Mouse (Mus musculus) liver, embryonic 12.5 days (tissue): ENCODE measurements around the gene Gm47841. TPM values are rescaled to one million over a fixed set of nuclear protein-coding genes. Genes with fewer than 3 reads are reported as not detected.

Experiments
- ATAC-seq: fragments of 200-750 bp; cut with Nextera tagmentation; 2 replicates; pipeline ENCODE4 v1.8.0; 2017; ENCODE audit warnings: moderate number of reproducible peaks, mild to moderate bottlenecking, moderate library complexity
- H3K27ac ChIP-seq: fragments of 300-500 bp; sonication (generic); 2 replicates; pipeline ENCODE4 v1.5.1; 2016; ENCODE audit warnings: mild to moderate bottlenecking
- H3K27me3 ChIP-seq: fragments of 300-500 bp; sonication (generic); replicated peaks from 2 replicates; pipeline ENCODE4 v1.6.1; 2016; ENCODE audit warnings: mild to moderate bottlenecking, moderate library complexity
- H3K36me3 ChIP-seq: fragments of 300-500 bp; sonication (generic); 2 replicates; pipeline ENCODE4 v1.6.1; 2016; ENCODE audit warnings: mild to moderate bottlenecking, moderate library complexity
- H3K4me1 ChIP-seq: fragments of 300-500 bp; sonication (generic); 2 replicates; pipeline ENCODE4 v1.6.1; 2016
- H3K4me2 ChIP-seq: fragments of 300-500 bp; sonication (generic); 2 replicates; pipeline ENCODE4 v1.6.1; 2016; ENCODE audit warnings: mild to moderate bottlenecking, moderate library complexity
- H3K4me3 ChIP-seq: fragments of 300-500 bp; sonication (generic); 2 replicates; pipeline ENCODE4 v1.5.1; 2016; ENCODE audit warnings: mild to moderate bottlenecking, moderate library complexity
- H3K9ac ChIP-seq: fragments of 300-500 bp; sonication (generic); 2 replicates; pipeline ENCODE4 v1.6.1; 2016; ENCODE audit warnings: mild to moderate bottlenecking, moderate library complexity
- H3K9me3 ChIP-seq: fragments of 300-500 bp; sonication (generic); replicated peaks from 2 replicates; pipeline ENCODE4 v1.6.1; 2016; ENCODE audit warnings: mild to moderate bottlenecking, moderate library complexity
- WGBS: fragments of 180-500 bp; shearing (Covaris S2); methylation state at CpG from one replicate; pipeline ENCODE4 v1.1.7; 2016; ENCODE audit not compliant: insufficient replicate concordance; 5-methylcytosine and 5-hydroxymethylcytosine counted together
- polyA plus RNA-seq: library from polyadenylated mRNA; unstranded; fragments of >200 nt; fragmentation: Nextera tagmentation; extraction: Ambion mirVana; gene quantifications from 2 replicates; pipeline ENCODE4 v1.2.1, GENCODE M21; 2016

Gene Gm47841
- polyA plus RNA-seq, 1 experiment from 2014 or later: not detected

DNA sequence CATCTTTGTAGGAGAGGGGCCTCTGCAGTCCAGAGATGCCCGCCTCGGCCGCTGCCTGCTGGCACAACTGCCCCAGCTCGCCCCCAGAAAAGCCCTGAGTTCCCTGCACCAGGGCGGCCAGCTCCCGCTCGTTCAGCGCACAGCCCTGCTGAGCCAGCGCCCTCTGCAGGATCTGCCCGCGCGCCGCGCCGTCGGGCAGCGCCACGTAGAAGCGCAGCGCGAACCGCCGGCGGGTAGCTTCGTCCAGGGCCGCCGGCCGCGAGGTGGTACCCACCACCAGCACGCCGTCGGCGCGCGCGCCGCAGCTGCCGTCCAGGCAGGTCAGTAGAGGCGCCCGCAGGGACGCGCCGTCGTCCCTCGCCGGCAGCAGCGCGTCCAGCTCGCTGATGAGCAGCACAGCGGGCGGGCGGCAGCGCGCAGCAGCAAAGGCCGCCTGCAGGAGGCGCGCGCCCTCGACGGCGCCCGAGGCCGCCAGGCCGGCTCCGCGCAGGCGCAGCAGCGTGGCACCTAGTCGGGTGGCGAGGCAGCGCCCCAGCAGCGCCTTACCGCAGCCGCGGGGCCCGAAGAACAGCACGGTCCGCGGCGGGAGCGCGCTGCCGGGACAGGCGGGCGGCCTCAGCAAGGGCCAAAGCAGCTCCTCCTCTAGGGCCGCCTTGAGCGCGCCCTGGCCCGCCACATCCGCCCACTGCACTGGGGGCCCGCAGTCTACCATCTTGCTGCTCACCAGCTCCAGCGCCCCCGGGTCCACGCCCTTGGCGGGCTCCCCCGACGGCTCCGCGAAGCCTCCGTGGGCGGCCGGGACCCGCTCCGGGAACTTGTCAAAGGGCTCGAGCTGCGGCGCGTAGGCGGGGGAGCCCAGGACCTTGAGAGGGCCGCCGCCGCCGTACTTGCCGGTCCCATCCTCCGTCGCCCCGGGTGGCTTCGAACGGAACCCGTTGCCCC, 5.6 kb upstream of the Gm47841 start:
- peak overlapping the region; percentile 56 for H3K4me2 ChIP-seq
- H3K4me1 ChIP-seq: peaks cover 12% of the 10 kb centered on the region
- 16% methylated on average over 115 of the region's 120 CpGs for WGBS
- H3K27ac ChIP-seq: no peak overlapping the region
- H3K9ac ChIP-seq: no peak overlapping the region
- peaks cover 95% of the 10 kb centered on the region for H3K27me3 ChIP-seq
- H3K4me3 ChIP-seq: peak overlapping the region; percentile 36
- no peak for ATAC-seq
- no peaks in the 10 kb centered on the region for H3K9me3 ChIP-seq
- peaks cover 5% of the 10 kb centered on the region; the same call in 1 of the 2 replicates for H3K36me3 ChIP-seq

DNA sequence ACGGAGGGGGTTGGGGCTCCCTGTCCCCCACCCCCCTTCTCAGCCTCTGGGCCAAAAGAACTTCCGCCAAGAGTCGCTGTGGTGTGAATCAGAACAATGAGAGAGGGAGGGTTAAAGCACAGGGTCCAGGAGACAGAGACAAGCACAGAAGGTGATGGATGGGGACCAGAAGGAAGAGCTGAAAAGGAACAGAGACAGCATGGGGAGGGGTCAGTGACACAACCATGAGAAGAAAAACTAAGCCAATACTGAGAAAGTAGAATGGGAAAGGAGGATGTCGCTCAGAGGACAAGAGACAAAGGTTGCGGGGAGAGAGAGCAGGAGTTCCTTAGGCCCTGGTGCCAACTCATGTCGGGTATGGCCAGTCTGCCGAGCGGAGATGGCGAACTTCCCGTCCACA, 4.7 kb upstream of the Gm47841 start:
- H3K27ac ChIP-seq: no peak overlapping the region
- H3K4me3 ChIP-seq: no peak overlapping the region
- ATAC-seq: no peak
- H3K4me2 ChIP-seq: no peak overlapping the region
- peaks cover 5% of the 10 kb centered on the region; the same call in 1 of the 2 replicates for H3K36me3 ChIP-seq
- H3K27me3 ChIP-seq: peaks cover 100% of the 10 kb centered on the region
- 48% methylated on average over 10 of the region's 10 CpGs for WGBS
- no peaks in the 10 kb centered on the region for H3K9me3 ChIP-seq
- peaks cover 15% of the 10 kb centered on the region for H3K4me1 ChIP-seq
- no peak overlapping the region for H3K9ac ChIP-seq

DNA sequence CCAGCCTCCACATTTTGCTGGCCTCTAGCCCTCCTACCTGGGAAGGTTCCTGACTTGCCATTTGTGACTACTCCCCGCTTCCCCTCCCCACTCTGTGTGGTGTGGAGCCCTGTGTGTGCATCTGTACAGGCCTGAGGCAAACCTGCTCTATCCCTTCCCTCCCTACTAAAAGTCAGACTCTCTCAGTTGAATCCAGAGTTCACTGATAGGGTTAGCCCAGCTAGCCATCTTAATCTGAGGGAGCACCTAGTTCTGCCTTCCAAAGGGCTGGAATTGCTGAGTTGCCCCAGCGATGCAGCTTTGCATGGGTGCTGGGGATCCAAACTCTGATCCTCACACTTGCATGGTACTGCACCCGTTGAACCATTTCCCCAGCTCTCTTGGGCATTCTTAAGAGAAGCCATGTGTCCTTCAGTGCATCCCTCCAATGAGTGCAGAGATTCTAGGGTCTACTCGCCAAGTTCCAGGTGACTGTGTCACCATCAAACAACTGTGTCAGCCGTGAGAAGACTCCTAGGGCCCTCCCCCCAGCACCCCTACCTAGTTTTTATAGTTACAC, 1.2 kb upstream of the Gm47841 start:
- H3K4me2 ChIP-seq: no peak overlapping the region
- 38% methylated on average over 5 of the region's 5 CpGs for WGBS
- peaks cover 5% of the 10 kb centered on the region; the same call in 1 of the 2 replicates for H3K36me3 ChIP-seq
- no peak for ATAC-seq
- H3K27me3 ChIP-seq: peaks cover 99% of the 10 kb centered on the region
- no peak overlapping the region for H3K27ac ChIP-seq
- H3K4me1 ChIP-seq: peaks cover 18% of the 10 kb centered on the region
- H3K9ac ChIP-seq: no peak overlapping the region
- no peaks in the 10 kb centered on the region for H3K9me3 ChIP-seq
- H3K4me3 ChIP-seq: no peak overlapping the region

DNA sequence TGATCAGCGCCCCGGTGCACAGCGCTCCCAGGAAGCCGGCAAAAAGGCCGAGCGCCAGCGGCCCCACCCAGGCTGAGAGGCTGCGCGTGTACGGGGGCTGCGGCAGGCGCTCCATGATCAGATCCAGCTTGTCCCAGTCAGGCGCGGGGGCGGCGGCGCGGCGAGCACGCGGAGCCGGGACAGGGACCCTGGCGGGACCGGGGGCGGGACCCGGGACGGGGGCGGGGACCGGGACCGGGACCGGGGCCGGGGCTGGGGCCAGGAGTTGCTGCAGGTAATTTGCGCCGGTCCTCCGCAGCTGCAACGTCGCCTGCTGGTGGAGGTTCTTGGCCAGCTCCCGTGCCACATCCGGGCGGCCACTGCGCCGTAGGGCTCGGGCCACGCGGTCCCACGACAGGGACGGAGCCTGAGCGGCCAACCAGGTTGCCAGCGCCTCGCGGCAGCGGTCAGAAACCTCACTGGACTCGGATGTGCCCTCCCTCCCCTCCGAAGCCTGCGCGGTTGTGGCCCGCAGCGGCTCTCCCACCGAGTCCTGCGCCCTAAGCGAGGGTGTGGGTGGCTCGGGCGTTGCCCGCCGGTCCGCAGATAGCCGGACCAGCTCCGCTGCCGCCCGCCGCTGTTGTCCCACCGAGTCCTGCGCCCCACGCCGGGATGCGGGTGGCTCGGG, 537 bp downstream of the Gm47841 start:
- Histone ChIP-seq H3K4me1 (peaks cover 11% of the 10 kb centered on the region; the same call in 1 of the 2 replicates), H3K4me2 (peak overlapping the region; percentile 65), H3K9me3 (no peaks in the 10 kb centered on the region), H3K27me3 (peaks cover 94% of the 10 kb centered on the region), H3K4me3 (peak overlapping the region; percentile 40), H3K36me3 (no peaks in the 10 kb centered on the region), H3K9ac (0 out of 2 replicates have a peak overlapping the region, but pooled peaks have one; percentile 2), H3K27ac (no peak overlapping the region)
- WGBS: 1% methylated on average over 68 of the region's 77 CpGs
- ATAC-seq: no peak

DNA sequence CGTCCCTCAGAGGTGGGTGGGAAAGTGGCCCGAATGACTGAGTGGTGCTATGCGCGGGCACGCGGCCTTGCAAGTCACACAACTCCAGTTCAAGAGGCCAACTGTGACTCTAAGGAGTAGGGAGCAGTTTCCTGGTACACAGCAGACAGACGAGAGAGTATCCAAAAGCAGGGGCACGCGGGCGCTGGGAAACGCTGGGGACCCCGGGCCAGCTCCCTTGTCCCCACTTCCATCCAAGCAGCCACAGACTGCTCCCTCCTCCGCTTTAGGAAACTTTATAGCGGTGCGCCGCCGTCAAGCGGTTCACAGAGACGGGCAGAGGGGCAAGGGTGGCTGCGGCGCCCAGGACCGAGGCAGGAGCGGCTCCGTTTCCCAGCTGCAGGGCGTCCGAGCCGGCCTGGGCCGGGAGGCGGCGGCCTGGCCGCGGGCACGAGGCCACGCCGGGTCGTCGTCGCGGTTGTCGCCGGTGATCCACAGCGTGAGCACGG, 1.1 kb downstream of the Gm47841 start:
- H3K4me1 ChIP-seq: peaks cover 11% of the 10 kb centered on the region; the same call in 1 of the 2 replicates
- H3K4me3 ChIP-seq: peak overlapping the region; percentile 40
- no peak overlapping the region for H3K9ac ChIP-seq
- no peak for ATAC-seq
- peak overlapping the region; percentile 65 for H3K4me2 ChIP-seq
- 3% methylated on average over 43 of the region's 43 CpGs for WGBS
- H3K9me3 ChIP-seq: no peaks in the 10 kb centered on the region
- H3K36me3 ChIP-seq: no peaks in the 10 kb centered on the region
- peaks cover 93% of the 10 kb centered on the region for H3K27me3 ChIP-seq
- H3K27ac ChIP-seq: no peak overlapping the region

DNA sequence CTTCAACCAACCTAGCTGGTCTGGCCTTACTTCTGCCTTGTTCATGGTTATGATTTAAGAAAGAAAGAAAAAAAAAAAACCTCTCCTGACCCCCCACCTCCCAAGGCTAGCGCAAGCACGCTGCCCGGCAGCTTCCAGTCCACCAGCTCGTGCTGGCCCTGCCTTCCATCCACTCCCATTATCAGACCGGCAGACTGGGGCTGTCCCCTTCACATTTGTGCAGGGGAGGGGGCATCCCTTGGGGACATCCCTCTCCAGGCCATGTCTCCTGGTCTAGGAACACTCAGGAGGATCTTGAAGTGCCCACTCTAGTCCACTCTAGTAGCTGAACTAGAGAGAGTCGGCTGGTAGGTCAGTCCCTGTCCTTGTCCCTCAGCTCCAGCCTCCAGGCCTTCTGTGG, 2.7 kb downstream of the Gm47841 start:
- WGBS: 45% methylated on average over 6 of the region's 6 CpGs

DNA sequence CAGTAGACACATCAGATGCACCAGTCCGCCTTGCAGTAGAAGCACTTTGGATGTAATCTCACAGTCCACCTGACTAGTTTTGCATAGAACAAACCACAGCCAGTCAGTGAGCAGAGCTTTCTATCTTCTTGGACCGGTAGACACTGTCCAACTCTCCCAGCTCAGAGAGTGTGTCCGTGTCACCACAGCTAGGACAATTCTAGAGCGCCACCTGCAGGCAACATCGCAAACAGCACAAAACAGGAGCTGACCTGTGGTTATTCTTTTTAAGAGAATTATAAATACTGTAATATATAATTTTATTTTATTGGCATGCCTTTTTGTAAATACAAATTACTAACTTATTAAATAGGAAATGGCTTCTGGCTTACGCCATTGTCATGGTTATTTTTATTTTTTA, 4.6 kb downstream of the Gm47841 start:
- no peak overlapping the region for H3K4me3 ChIP-seq
- 17% methylated on average over 6 of the region's 6 CpGs for WGBS
- H3K9ac ChIP-seq: no peak overlapping the region
- no peak overlapping the region for H3K27ac ChIP-seq
- H3K4me2 ChIP-seq: no peak overlapping the region
- H3K36me3 ChIP-seq: no peaks in the 10 kb centered on the region
- ATAC-seq: no peak
- H3K9me3 ChIP-seq: no peaks in the 10 kb centered on the region
- H3K27me3 ChIP-seq: peaks cover 90% of the 10 kb centered on the region
- peaks cover 11% of the 10 kb centered on the region; the same call in 1 of the 2 replicates for H3K4me1 ChIP-seq

More for the DNA sequence above, 2.7 kb downstream of the Gm47841 start:
- no peak for ATAC-seq
- peaks cover 11% of the 10 kb centered on the region; the same call in 1 of the 2 replicates for H3K4me1 ChIP-seq
- H3K4me2 ChIP-seq: no peak overlapping the region
- no peaks in the 10 kb centered on the region for H3K36me3 ChIP-seq
- no peak overlapping the region for H3K4me3 ChIP-seq
- no peak overlapping the region for H3K27ac ChIP-seq
- peaks cover 93% of the 10 kb centered on the region for H3K27me3 ChIP-seq
- H3K9ac ChIP-seq: no peak overlapping the region
- no peaks in the 10 kb centered on the region for H3K9me3 ChIP-seq

DNA sequence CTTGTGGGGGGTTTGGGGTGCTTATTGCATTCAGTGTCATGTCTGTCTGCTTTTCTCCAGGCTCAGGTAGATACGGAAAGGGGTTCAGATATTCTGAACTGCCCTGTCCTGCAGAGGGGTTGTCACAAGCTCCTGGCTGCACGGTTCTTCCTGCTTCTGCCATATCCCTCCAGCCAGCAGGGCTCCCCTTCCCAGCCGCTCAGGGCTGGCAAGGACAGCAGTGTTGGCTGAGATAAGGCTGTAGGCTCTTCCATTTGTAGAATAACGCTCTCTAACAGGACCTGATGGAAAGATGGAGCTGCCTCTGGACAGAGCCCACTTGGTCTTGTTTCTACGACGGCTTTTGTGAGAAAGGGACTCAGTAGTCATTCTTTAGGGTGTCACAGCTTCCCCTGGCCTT, 5.2 kb downstream of the Gm47841 start:
- no peak for ATAC-seq
- WGBS: 36% methylated on average over 6 of the region's 6 CpGs
- no peaks in the 10 kb centered on the region for H3K9me3 ChIP-seq
- peaks cover 89% of the 10 kb centered on the region for H3K27me3 ChIP-seq
- H3K4me3 ChIP-seq: no peak overlapping the region
- no peak overlapping the region for H3K27ac ChIP-seq
- H3K4me1 ChIP-seq: peaks cover 9% of the 10 kb centered on the region; the same call in 1 of the 2 replicates
- no peaks in the 10 kb centered on the region for H3K36me3 ChIP-seq
- no peak overlapping the region for H3K9ac ChIP-seq
- H3K4me2 ChIP-seq: no peak overlapping the region

DNA sequence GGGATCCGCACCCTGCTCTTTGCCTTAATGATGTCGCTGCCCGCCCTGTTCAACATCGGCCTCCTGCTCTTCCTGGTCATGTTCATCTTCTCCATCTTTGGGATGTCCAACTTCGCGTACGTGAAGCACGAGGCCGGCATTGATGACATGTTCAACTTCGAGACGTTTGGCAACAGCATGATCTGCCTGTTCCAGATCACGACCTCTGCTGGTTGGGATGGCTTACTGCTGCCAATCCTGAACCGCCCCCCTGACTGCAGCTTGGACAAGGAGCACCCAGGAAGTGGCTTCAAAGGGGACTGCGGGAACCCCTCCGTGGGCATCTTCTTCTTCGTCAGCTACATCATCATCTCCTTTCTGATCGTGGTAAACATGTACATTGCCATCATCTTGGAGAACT, 7.5 kb downstream of the Gm47841 start:
- 44% methylated on average over 17 of the region's 17 CpGs for WGBS
- Histone ChIP-seq H3K4me3 (no peak overlapping the region), H3K27ac (no peak overlapping the region), H3K9ac (no peak overlapping the region), H3K4me2 (no peak overlapping the region), H3K36me3 (no peaks in the 10 kb centered on the region), H3K27me3 (peaks cover 76% of the 10 kb centered on the region), H3K4me1 (no peaks in the 10 kb centered on the region), H3K9me3 (no peaks in the 10 kb centered on the region)
- no peak for ATAC-seq

DNA sequence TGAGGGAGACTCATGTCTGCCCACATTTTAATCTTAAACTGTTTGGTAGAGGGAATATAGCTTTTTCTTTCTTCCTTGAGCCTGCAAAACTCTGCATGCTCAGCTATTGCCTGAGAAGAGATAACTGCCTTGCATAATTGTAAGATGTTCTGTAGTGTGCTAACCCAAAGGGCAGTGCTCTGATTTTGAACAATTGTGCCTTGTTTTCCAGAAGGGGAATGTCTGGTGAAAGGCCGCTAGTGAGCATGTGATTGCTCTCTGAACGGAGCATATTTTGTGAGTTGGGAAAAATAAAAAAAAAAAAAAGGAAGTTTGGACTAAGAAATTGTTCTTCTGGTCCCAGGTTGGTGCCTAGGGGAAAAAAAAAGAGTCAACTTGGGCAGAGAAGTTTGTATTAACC, 18.2 kb downstream of the Gm47841 start:
- no peaks in the 10 kb centered on the region for H3K36me3 ChIP-seq
- ATAC-seq: no peak
- whole genome bisulfite sequencing: 67% methylated on average over 2 of the region's 2 CpGs

DNA sequence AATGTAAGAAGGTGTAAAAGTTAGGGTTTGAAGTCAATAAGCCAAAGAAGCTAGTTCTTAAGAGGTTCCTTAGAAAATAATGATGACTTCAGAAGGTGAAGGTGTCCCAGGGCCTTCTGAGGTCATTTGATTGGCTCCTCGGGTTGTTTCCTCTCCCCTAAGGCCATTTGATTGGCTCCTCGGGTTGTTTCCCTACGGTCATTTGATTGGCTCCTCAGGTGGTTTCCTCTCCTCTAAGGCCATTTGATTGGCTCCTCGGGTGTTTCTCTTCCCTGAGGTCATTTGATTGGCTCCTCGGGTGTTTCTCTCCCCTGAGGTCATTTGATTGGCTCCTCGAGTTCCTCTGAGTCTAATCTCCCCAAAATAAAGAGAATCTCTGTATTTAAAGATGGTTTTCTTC, 35.8 kb downstream of the Gm47841 start:
- H3K4me2 ChIP-seq: no peak overlapping the region
- peaks cover 17% of the 10 kb centered on the region for H3K27me3 ChIP-seq
- ATAC-seq: no peak
- no peaks in the 10 kb centered on the region for H3K9me3 ChIP-seq
- WGBS: 60% methylated on average over 6 of the region's 6 CpGs
- H3K4me1 ChIP-seq: no peaks in the 10 kb centered on the region
- no peaks in the 10 kb centered on the region for H3K36me3 ChIP-seq
- no peak overlapping the region for H3K9ac ChIP-seq
- H3K27ac ChIP-seq: no peak overlapping the region
- H3K4me3 ChIP-seq: no peak overlapping the region

More for the DNA sequence above, 18.2 kb downstream of the Gm47841 start:
- Histone ChIP-seq H3K27me3 (peaks cover 38% of the 10 kb centered on the region), H3K27ac (no peak overlapping the region), H3K4me3 (no peak overlapping the region), H3K4me1 (no peaks in the 10 kb centered on the region), H3K4me2 (no peak overlapping the region), H3K9me3 (no peaks in the 10 kb centered on the region), H3K9ac (no peak overlapping the region)
